Mouse (Mus musculus): ENCODE data around the gene Copz2.

DNA sequence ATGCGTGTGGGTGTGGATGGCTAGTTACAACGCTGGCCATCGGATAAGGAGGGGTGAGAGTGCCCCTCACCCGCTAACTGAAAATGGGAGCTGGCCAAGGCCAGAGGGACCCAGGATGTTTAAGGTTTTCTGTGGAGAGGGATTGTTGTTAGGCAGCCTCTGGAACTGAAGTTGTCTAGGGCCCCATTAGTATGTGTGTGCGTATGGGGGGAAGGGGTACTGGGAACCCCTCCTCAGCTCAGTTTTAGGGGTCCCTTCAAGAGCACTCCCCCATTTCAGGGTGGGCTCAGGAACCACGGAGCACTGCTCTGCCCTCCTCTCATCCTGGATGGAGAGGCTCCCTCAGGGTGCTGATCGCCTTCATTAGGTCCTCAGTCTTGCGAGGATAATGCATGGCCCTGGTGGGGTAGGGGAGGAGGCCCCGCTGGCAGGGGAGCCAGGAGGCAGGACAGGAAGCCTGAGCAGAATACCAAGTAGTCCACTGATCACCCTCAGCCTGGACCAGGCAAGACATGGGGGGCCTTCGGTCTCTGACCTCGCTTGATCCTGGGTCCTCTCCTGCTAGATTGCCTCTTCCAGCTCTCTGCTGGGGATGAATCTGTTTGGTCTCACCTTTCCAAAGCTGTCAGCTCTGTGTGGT is 43.7 kb downstream of the Copz2 start:
- TF ChIP-seq CTCF (IDR thresholded peaks at IDR 0.05; ENCODE audit: low read depth): no peak
- no peak for TF ChIP-seq EP300 (IDR thresholded peaks at IDR 0.05; ENCODE audit: low read depth)
